In genomic region chr9:72111004-72111621, GRCm38 (mm10) we compare ENCODE assay signal across 8 mouse cellular contexts. TPM values are rescaled to one million over a fixed set of nuclear protein-coding genes. Genes with fewer than 3 reads are reported as not detected.
DNase-seq lines count a peak whose midpoint lies in the region; ATAC-seq lines count a peak whose summit lies in the region.

No protein-coding gene starts in this region.

- DNase-seq in 3T3-L1 (ENCODE audit: low read depth, low spot score) (peak; percentile 61), liver (peak; percentile 68)
- peak; percentile 76 to 79 for DNase-seq in adrenal gland, postnatal 36 days
- DNase-seq in heart, adult 8-10 months (ENCODE audit: low spot score), result peak; percentile 28
- DNase-seq in kidney, adult 8-10 months, result peak; percentile 13 to 41
- DNase-seq in spleen, postnatal 14 days (ENCODE audit: low spot score in 2 of 2), result peak; percentile 30 to 33

- H3K27ac ChIP-seq in embryonic facial prominence, embryonic 13.5 days, result peak overlapping the region; percentile 99
- H3K27ac ChIP-seq in midbrain, embryonic 16.5 days (ENCODE audit: low read length), result peak overlapping the region; percentile 94

- under 1% methylated on average over 87 of the region's 90 CpGs for WGBS in embryonic facial prominence, embryonic 13.5 days
- WGBS in midbrain, embryonic 16.5 days, result under 1% methylated on average over 77 of the region's 90 CpGs

- ATAC-seq in embryonic facial prominence, embryonic 13.5 days (ENCODE audit: insufficient number of reproducible peaks, insufficient read depth, low FRiP score, low TSS enrichment, low read depth), result peak; percentile 66
- ATAC-seq in midbrain, embryonic 16.5 days, result peak; percentile 85

- H3K9me3 ChIP-seq in embryonic facial prominence, embryonic 13.5 days, result no peaks in the 10 kb centered on the region
- no peaks in the 10 kb centered on the region for H3K9me3 ChIP-seq in midbrain, embryonic 16.5 days (replicated peaks; ENCODE audit: control insufficient read depth, low read length, poor library complexity, severe bottlenecking)

- H3K27me3 ChIP-seq in embryonic facial prominence, embryonic 13.5 days, result no peaks in the 10 kb centered on the region
- H3K27me3 ChIP-seq in midbrain, embryonic 16.5 days (ENCODE audit: control insufficient read depth, insufficient read depth, low read depth, low read length), result no peaks in the 10 kb centered on the region

- peak overlapping the region; percentile 97 for H3K4me3 ChIP-seq in embryonic facial prominence, embryonic 13.5 days
- peak overlapping the region; percentile 68 for H3K4me3 ChIP-seq in midbrain, embryonic 16.5 days (ENCODE audit: low read depth, low read length)

- peak overlapping the region; percentile 77 for H3K4me2 ChIP-seq in embryonic facial prominence, embryonic 13.5 days
- H3K4me2 ChIP-seq in midbrain, embryonic 16.5 days (ENCODE audit: low read length), result peak overlapping the region; percentile 79

- H3K4me1 ChIP-seq in embryonic facial prominence, embryonic 13.5 days, result peaks cover 23% of the 10 kb centered on the region
- H3K4me1 ChIP-seq in midbrain, embryonic 16.5 days (ENCODE audit: control insufficient read depth, insufficient read depth, low read length), result peaks cover 21% of the 10 kb centered on the region

- H3K9ac ChIP-seq in embryonic facial prominence, embryonic 13.5 days, result peak overlapping the region; percentile 100
- H3K9ac ChIP-seq in midbrain, embryonic 16.5 days (ENCODE audit: low read depth, low read length), result peak overlapping the region; percentile 96

- H3K36me3 ChIP-seq in embryonic facial prominence, embryonic 13.5 days, result peaks cover 12% of the 10 kb centered on the region
- no peaks in the 10 kb centered on the region for H3K36me3 ChIP-seq in midbrain, embryonic 16.5 days (ENCODE audit: control insufficient read depth, insufficient read depth, low read length)

RNA-seq across cellular contexts. Expression of gene Tcf12, which starts 0.6 kb away (rescaled TPM):
- 10 to 100 TPM; 80.3 to 91.0 TPM for total RNA-seq in adrenal gland, postnatal 36 days (2021)
- polyA plus RNA-seq in embryonic facial prominence, embryonic 13.5 days (2015; fragmentation: Nextera tagmentation; extraction: Ambion mirVana), result 129 and 143 TPM in 2 replicates
- total RNA-seq in heart, adult 8-10 months (2022), result 10 to 100 TPM; 27.1 to 32.1 (median 31.6) TPM
- 43.6 and 43.8 TPM in 2 replicates for polyA plus RNA-seq in midbrain, embryonic 16.5 days (2015; fragmentation: Nextera tagmentation; extraction: Ambion mirVana)

Comparison
In these comparisons a context has a peak if more than half of its experiments do, and no peak if none do; other contexts are left out.
1. Peak in every context shown above with its lines: DNase-seq, ATAC-seq, H3K4me3 ChIP-seq and H3K27ac ChIP-seq.
2. DNase-seq: peak in every context shown above with its lines; median percentile 78 in adrenal gland, postnatal 36 days; 68 in liver; 61 in 3T3-L1; 32 in spleen, postnatal 14 days; 28 in heart, adult 8-10 months; 27 in kidney, adult 8-10 months.